Mouse (Mus musculus) macrophage (primary cell): ENCODE measurements around the gene Prkar1a. TPM values are rescaled to one million over a fixed set of nuclear protein-coding genes. Genes with fewer than 3 reads are reported as not detected.
A peak's percentile ranks its signal among the peaks of the same experiment; 100 is the strongest.
"Not testable (repeated sequence)": the region's sequence is repeated elsewhere in the genome, so short reads cannot be mapped to it uniquely, and the experiment has no call there.

Experiments used
- H3K27ac ChIP-seq: fragments of 350-480 bp; formaldehyde crosslinking; 2 replicates; pipeline ENCODE4 v1.9.0; 2021
- H3K36me3 ChIP-seq: fragments of 350-480 bp; formaldehyde crosslinking; 2 replicates; pipeline ENCODE4 v1.9.0; 2021; ENCODE audit errors: inconsistent target
- H3K4me3 ChIP-seq: fragments of 350-480 bp; formaldehyde crosslinking; 2 replicates; pipeline ENCODE4 v1.9.0; 2021; ENCODE audit errors: inconsistent target
- H3K79me2 ChIP-seq: fragments of 350-480 bp; formaldehyde crosslinking; 2 replicates; pipeline ENCODE4 v1.9.0; 2021; ENCODE audit errors: inconsistent target
- WGBS: methylation state at CpG from one replicate; pipeline ENCODE4 v1.1.7; 2026; ENCODE audit warnings: inconsistent platforms; ENCODE audit not compliant: missing documents; 5-methylcytosine and 5-hydroxymethylcytosine counted together
- polyA plus RNA-seq: library from polyadenylated mRNA; stranded (reverse); fragments of 250-400 nt; gene quantifications from 3 replicates; pipeline ENCODE4 v1.2.4, GENCODE M21; 2018; ENCODE audit warnings: inconsistent platforms
- total RNA-seq, 78 experiments: library from RNA; depleted of rRNA; stranded (reverse); fragments of 250-400 nt; gene quantifications; 1 replicate in 9 of 78; 2 replicates in 24 of 78; 3 replicates in 43 of 78; 4 replicates in 2 of 78; pipeline ENCODE4 v1.2.4; 2018; ENCODE audit warnings: inconsistent platforms in 56 of 78

The Prkar1a gene
- 100 to 1,000 TPM in 24 of 26 experiments, 10 to 100 TPM in 2; 70.8 to 161 (median 127) TPM for total RNA-seq (2018; cell fraction: chromatin; rRNA removed)
- 100 to 1,000 TPM; 137 to 208 (median 174) TPM for total RNA-seq (2018; cell fraction: cytosol; rRNA removed)
- total RNA-seq (2018; cell fraction: nucleus; rRNA removed), result 100 to 1,000 TPM in 25 of 26 experiments, 10 to 100 TPM in 1; 95.0 to 217 (median 139) TPM
- polyA plus RNA-seq, result 144 to 219 TPM (median 175 TPM) in 3 replicates

- WGBS, result 14% methylated on average over 8 of the region's 8 CpGs
Measured at GRCm38 (mm10) chr11:109649206-109649605, at the start of gene Prkar1a. TSS of gene Prkar1a (plus strand) at chr11:109649405.

GRCm38 (mm10) chr11:109607600-109607999, 41.6 kb upstream of the Prkar1a start:
- H3K27ac ChIP-seq, result no peak overlapping the region

More at GRCm38 (mm10) chr11:109649206-109649605, at the start of gene Prkar1a:
- peaks cover 30% of the 10 kb centered on the region for H3K79me2 ChIP-seq
- H3K4me3 ChIP-seq, result peak within 1 kb of the TSS; percentile 78
- H3K36me3 ChIP-seq, result peaks cover 6% of the 10 kb centered on the region; the same call in 1 of the 2 replicates
- H3K27ac ChIP-seq, result peak within 1 kb of the TSS; percentile 50

GRCm38 (mm10) chr11:109608976-109609625, 40.1 kb upstream of the Prkar1a start:
- WGBS, result 76% methylated on average over 6 of the region's 6 CpGs
- Histone ChIP-seq H3K79me2 (no peaks in the 10 kb centered on the region), H3K4me3 (no peak overlapping the region), H3K36me3 (no peaks in the 10 kb centered on the region), H3K27ac (no peak overlapping the region)

More at GRCm38 (mm10) chr11:109607600-109607999, 41.6 kb upstream of the Prkar1a start:
- no peaks in the 10 kb centered on the region for H3K36me3 ChIP-seq
- no peak overlapping the region for H3K4me3 ChIP-seq
- 92% methylated on average over 4 of the region's 6 CpGs for WGBS
- H3K79me2 ChIP-seq, result no peaks in the 10 kb centered on the region

GRCm38 (mm10) chr11:109610046-109610794, 39.0 kb upstream of the Prkar1a start:
- Histone ChIP-seq H3K4me3 (peak overlapping the region; percentile 50), H3K36me3 (no peaks in the 10 kb centered on the region), H3K79me2 (no peaks in the 10 kb centered on the region), H3K27ac (no peak overlapping the region)
- 37% methylated on average over 9 of the region's 9 CpGs for WGBS

- no peak overlapping the region for H3K27ac ChIP-seq
- WGBS, result under 1% methylated on average over 26 of the region's 26 CpGs
- peak overlapping the region; percentile 50 for H3K4me3 ChIP-seq
- H3K36me3 ChIP-seq, result no peaks in the 10 kb centered on the region
- H3K79me2 ChIP-seq, result no peaks in the 10 kb centered on the region
Measured at GRCm38 (mm10) chr11:109610795-109611302, 38.4 kb upstream of the Prkar1a start.

GRCm38 (mm10) chr11:109611303-109612149, 37.7 kb upstream of the Prkar1a start, which contains the start of gene Wipi1:
TSS of gene Wipi1 (minus strand) at chr11:109611967.
- WGBS, result 1% methylated on average over 58 of the region's 58 CpGs
- Histone ChIP-seq H3K79me2 (no peaks in the 10 kb centered on the region), H3K4me3 (peak within 1 kb of the TSS; percentile 50), H3K27ac (peak within 1 kb of the TSS; percentile 25; the same call in 1 of the 2 replicates), H3K36me3 (no peaks in the 10 kb centered on the region)

GRCm38 (mm10) chr11:109612871-109613529, 36.2 kb upstream of the Prkar1a start:
- Histone ChIP-seq H3K79me2 (no peaks in the 10 kb centered on the region), H3K27ac (no peak overlapping the region), H3K36me3 (no peaks in the 10 kb centered on the region), H3K4me3 (no peak overlapping the region)
- WGBS, result 84% methylated on average over 7 of the region's 7 CpGs

- WGBS, result 7% methylated on average over 9 of the region's 9 CpGs
- Histone ChIP-seq H3K27ac (peak overlapping the region; percentile 12; the same call in 1 of the 2 replicates), H3K4me3 (no peak overlapping the region), H3K79me2 (no peaks in the 10 kb centered on the region), H3K36me3 (no peaks in the 10 kb centered on the region)
Measured at GRCm38 (mm10) chr11:109615286-109615685, 33.9 kb upstream of the Prkar1a start.

- Histone ChIP-seq H3K36me3 (no peaks in the 10 kb centered on the region), H3K4me3 (no peak overlapping the region), H3K79me2 (no peaks in the 10 kb centered on the region), H3K27ac (peak overlapping the region; percentile 41)
- 50% methylated on average over 4 of the region's 4 CpGs for WGBS
Measured at GRCm38 (mm10) chr11:109616352-109616751, 32.9 kb upstream of the Prkar1a start.

GRCm38 (mm10) chr11:109616766-109617165, 32.4 kb upstream of the Prkar1a start:
- H3K4me3 ChIP-seq, result no peak overlapping the region

GRCm38 (mm10) chr11:109619055-109619454, 30.1 kb upstream of the Prkar1a start:
- H3K4me3 ChIP-seq, H3K27ac ChIP-seq, H3K36me3 ChIP-seq, H3K79me2 ChIP-seq: not testable (repeated sequence)
- 40% methylated on average over 8 of the region's 8 CpGs for WGBS

More at GRCm38 (mm10) chr11:109616766-109617165, 32.4 kb upstream of the Prkar1a start:
- Histone ChIP-seq H3K27ac (peak overlapping the region; percentile 41), H3K79me2 (no peaks in the 10 kb centered on the region), H3K36me3 (no peaks in the 10 kb centered on the region)
- WGBS, result 45% methylated on average over 4 of the region's 4 CpGs

- H3K79me2 ChIP-seq, result no peaks in the 10 kb centered on the region
- 85% methylated on average over 6 of the region's 6 CpGs for WGBS
- H3K27ac ChIP-seq, result no peak overlapping the region
- H3K4me3 ChIP-seq, result no peak overlapping the region
- no peaks in the 10 kb centered on the region for H3K36me3 ChIP-seq
Measured at GRCm38 (mm10) chr11:109620356-109620755, 28.8 kb upstream of the Prkar1a start.

- Histone ChIP-seq H3K79me2 (no peaks in the 10 kb centered on the region), H3K27ac (no peak overlapping the region), H3K4me3 (no peak overlapping the region), H3K36me3 (no peaks in the 10 kb centered on the region)
- WGBS, result 9% methylated on average over 2 of the region's 2 CpGs
Measured at GRCm38 (mm10) chr11:109621183-109621582, 28.0 kb upstream of the Prkar1a start.
